ENCODE assay signal across 30 mouse cellular contexts in genomic region chr2:3889381-3889780, GRCm38 (mm10).
"Had no signal": no experiment of that assay in that cellular context is flagged by ENCODE, and none has a peak within 500 bp of the region (broad histone marks: within the 10 kb centered on the region; RNA-seq: fewer than 3 reads in every experiment).

No protein-coding gene starts in this region.

- DNase-seq: left cerebral cortex, postnatal 4 days; liver; liver, embryonic 13.5 days; liver, postnatal 0 days; lung, adult 18-20 months; lung, adult 2 months; lung, embryonic 14.5 days; lung, postnatal 14 days; lung, postnatal 36 days; lung, postnatal 4 days; midbrain, embryonic 14.5 days had no signal

- ATAC-seq: liver, embryonic 12.5 days; liver, postnatal 0 days; lung, postnatal 0 days; midbrain, embryonic 13.5 days; midbrain, embryonic 16.5 days had no signal

- H3K4me3 ChIP-seq: limb, embryonic 10.5 days; limb, embryonic 12.5 days; limb, embryonic 13.5 days; limb, embryonic 15.5 days; liver, embryonic 12.5 days; liver, embryonic 13.5 days; liver, embryonic 15.5 days; lung, embryonic 15.5 days; megakaryocyte, embryonic 14.5 days; midbrain, embryonic 10.5 days; midbrain, embryonic 12.5 days; midbrain, embryonic 13.5 days; myocyte; neural tube, embryonic 12.5 days; neural tube, embryonic 13.5 days had no signal

- H3K9me3 ChIP-seq: limb, embryonic 10.5 days; limb, embryonic 12.5 days; limb, embryonic 13.5 days; limb, embryonic 15.5 days; liver, embryonic 12.5 days; liver, embryonic 13.5 days; liver, embryonic 15.5 days; lung, embryonic 15.5 days; megakaryocyte, embryonic 14.5 days; midbrain, embryonic 10.5 days; midbrain, embryonic 12.5 days; midbrain, embryonic 13.5 days; neural tube, embryonic 12.5 days; neural tube, embryonic 13.5 days had no signal

- H3K27ac ChIP-seq: limb, embryonic 10.5 days; limb, embryonic 12.5 days; limb, embryonic 13.5 days; limb, embryonic 15.5 days; liver, embryonic 12.5 days; liver, embryonic 13.5 days; liver, embryonic 14.5 days; liver, embryonic 15.5 days; lung, embryonic 15.5 days; macrophage; midbrain, embryonic 10.5 days; midbrain, embryonic 12.5 days; midbrain, embryonic 13.5 days; neural tube, embryonic 12.5 days; neural tube, embryonic 13.5 days had no signal

- H3K27me3 ChIP-seq: limb, embryonic 12.5 days; limb, embryonic 13.5 days; limb, embryonic 15.5 days; liver, embryonic 12.5 days; liver, embryonic 13.5 days; liver, embryonic 15.5 days; lung, embryonic 15.5 days; megakaryocyte, embryonic 14.5 days; midbrain, embryonic 12.5 days; midbrain, embryonic 13.5 days; neural tube, embryonic 12.5 days; neural tube, embryonic 13.5 days had no signal

- H3K4me1 ChIP-seq: limb, embryonic 10.5 days; limb, embryonic 12.5 days; limb, embryonic 13.5 days; limb, embryonic 15.5 days; liver, embryonic 12.5 days; liver, embryonic 13.5 days; liver, embryonic 15.5 days; lung, embryonic 15.5 days; megakaryocyte, embryonic 14.5 days had no signal

- H3K4me2 ChIP-seq: limb, embryonic 12.5 days; limb, embryonic 13.5 days; limb, embryonic 15.5 days; liver, embryonic 11.5 days; liver, embryonic 12.5 days; liver, embryonic 13.5 days; liver, embryonic 15.5 days; lung, embryonic 14.5 days; lung, embryonic 15.5 days; midbrain, embryonic 12.5 days; midbrain, embryonic 13.5 days; neural tube, embryonic 12.5 days; neural tube, embryonic 13.5 days had no signal

- H3K9ac ChIP-seq: limb, embryonic 12.5 days; limb, embryonic 13.5 days; limb, embryonic 15.5 days; liver, embryonic 12.5 days; liver, embryonic 13.5 days; liver, embryonic 14.5 days; liver, embryonic 15.5 days; liver, postnatal 0 days; lung, embryonic 14.5 days; lung, embryonic 15.5 days; midbrain, embryonic 12.5 days; midbrain, embryonic 13.5 days; neural tube, embryonic 12.5 days; neural tube, embryonic 13.5 days had no signal

- H3K36me3 ChIP-seq: limb, embryonic 10.5 days; limb, embryonic 12.5 days; limb, embryonic 13.5 days; limb, embryonic 15.5 days; liver, embryonic 12.5 days; liver, embryonic 13.5 days; liver, embryonic 15.5 days; lung, embryonic 15.5 days; midbrain, embryonic 10.5 days; midbrain, embryonic 12.5 days; midbrain, embryonic 13.5 days; neural tube, embryonic 12.5 days; neural tube, embryonic 13.5 days had no signal
